Mouse (Mus musculus) gastrocnemius, postnatal 10 days (tissue): ENCODE measurements around the gene Rpusd2. TPM values are rescaled to one million over a fixed set of nuclear protein-coding genes. Genes with fewer than 3 reads are reported as not detected.

Experiments
- DNase-seq: peaks from one replicate; pipeline ENCODE4 v3.0.0; 2021; ENCODE audit warnings: mixed read lengths
- total RNA-seq, 2 experiments: library from RNA; stranded (reverse); gene quantifications; 2 replicates each; pipeline ENCODE4 v1.2.3; 2021

Gene Rpusd2
- total RNA-seq, 2 experiments from 2014 or later = 3.8 to 4.3 TPM

DNA sequence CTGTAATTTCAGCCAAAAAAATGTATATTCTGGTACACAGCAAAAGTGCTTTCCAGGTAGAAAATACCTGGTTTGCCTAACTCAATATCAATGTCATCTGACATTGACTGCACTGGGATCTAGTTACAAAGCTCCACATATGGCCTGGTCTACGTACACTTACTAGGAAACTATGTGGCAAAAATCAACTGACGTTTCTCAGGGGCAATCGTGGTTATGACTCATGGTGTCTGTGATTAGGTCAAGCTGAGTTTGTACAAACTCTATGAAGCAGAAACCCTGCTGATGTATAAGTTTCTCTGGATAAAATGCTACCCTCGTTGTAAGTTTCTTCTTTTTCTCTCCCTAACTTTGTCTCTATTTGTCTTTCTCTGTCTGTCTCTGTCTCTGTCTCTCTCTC, 2.4 kb upstream of the Rpusd2 start:
- DNase-seq = no peak

DNA sequence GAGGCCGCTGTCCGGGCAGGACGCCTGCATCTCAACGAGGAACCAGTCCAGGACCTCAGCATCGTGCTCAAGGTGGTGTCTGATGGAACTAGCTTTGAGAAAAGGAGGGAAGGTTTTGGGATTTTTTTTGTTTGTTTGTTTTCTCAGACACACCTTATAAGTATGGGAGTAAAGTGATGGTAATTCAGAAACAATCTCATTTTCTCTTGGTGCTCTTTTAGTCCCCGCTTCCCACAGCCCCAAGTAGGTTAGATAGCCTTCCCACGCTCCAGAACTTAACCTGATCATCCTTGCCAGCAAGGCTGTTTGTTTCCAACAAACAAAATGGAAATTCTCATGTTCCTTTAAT, 781 bp downstream of the Rpusd2 start:
- no peak for DNase-seq

DNA sequence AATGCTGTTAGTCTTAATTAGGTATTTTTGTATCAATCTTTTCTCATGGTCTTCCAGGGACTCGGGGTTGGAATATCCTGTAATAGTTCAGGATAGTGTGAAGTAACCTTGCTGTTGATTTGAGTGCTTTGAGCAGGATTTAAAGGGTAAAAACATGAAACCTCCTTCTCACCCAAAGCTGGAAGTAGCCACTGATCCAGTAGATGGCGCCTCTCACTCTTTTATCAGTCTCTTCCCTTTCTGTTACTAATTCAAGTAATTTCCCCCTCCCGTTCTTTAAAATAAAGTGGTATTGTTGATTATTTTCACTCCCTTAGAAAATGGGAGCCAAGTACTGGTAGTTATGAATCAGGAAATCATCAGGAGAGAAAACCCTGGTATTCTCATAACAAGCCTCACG, 6.3 kb downstream of the Rpusd2 start:
- DNase-seq = no peak

DNA sequence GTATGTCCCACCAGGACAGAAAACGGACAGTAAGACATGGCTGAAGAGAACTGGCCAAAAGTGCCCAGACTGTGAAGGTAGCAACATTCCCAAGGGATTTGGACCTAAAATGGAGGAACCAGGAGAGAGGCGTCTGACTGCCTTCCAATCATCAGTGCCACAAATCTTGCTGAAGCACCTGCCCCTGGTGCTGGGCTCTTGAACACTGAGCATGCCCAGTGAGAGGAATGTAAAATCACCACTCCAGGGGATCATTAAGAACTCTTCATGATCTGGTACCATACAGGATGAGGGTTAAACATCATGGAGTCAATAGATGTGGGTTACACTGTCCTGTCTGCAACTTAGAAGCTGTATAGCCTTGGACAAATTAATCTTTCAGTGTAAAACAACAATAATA, 10.6 kb downstream of the Rpusd2 start:
- no peak for DNase-seq

DNA sequence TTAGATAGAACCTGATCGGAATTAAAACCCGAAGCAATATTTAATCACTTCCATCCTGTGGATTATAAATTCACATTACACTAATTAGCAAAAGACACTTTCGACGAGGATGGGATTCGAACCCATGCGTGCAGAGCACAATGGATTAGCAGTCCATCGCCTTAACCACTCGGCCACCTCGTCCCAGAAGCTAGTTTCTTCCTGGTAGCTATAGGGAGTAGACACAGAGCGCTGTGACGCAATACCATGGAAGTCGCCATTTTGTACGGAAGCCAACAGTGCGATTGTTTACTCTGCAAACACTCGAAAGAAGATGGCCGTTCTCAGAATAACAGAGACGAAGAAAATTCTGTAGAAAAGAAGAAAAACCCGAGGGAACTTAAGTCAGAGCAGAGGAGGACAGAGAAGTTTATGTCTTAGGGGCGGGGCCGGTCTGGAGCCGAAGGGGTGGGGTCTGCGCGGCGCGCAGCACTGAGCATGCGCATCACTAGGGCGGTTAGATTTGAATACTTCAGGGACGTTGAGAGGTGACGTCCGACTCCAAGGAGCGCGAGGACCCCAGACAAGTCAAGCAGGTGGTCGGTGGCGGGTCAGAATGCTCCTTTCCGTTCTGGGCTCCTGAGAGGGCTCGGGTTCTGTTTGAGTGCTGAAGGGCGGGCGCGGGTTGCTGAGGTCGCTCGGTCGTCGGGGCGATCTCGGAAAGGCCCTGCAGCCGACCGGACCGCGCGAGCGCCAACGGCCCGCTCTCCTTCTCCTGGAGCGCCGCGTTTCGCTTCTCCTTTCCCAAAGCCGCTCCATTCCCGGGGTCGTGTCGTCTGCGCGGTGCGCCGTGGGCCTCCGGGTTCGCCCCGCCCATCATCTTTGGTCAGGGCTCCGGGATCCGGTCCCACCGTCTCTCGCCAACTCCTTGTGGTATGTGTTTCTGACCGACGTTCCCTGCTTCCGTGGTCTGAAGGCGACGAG, 12.3 kb downstream of the Rpusd2 start, which contains the start of gene Knl1:
Gene Knl1, plus strand, starts transcription at position 471 of the 963 bp plus-strand sequence.
- peak; percentile 92 for DNase-seq

DNA sequence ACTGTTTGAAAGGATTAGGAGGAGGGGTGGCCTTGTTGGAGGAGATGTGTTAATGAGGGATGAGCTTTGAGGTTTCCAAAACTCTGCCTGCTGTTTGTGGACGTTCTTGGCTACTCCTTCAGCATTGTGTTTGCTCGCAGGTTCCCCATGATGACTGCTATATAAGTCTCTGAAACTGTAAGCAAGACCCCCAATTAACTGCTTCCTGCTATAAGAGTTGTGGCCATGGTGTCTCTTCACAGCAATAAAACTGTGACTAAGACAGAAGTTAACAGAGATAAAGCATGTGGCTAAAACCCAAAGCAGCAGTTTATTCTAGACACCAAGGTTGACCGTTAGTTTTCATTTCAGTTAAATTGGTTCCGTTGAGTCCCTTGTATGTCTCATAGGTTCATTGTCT, 13.3 kb downstream of the Rpusd2 start:
- DNase-seq = no peak

DNA sequence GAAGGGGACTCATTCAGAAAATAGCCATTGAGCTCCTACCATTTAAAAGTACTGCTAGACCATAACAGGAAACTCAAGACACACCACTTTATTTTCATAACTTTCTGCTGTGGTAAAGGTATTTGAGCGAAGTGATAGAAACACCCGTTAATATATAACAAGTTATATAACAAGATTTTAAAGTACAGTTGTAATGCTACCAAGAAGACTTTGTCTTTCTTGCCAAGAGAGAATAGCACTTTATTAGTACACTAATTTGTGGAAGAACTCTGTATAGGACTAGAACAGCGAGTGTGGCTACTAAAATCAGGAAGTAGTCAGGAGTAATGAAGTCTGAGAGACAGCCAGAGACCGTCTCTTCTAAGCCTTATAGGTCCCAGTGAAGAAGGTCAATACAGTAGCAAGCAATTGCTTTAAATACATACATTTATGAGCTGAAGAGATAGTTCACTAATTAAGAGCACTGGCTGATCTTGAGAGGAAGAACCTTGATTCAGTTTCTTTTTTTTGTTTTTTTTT, 15.6 kb downstream of the Rpusd2 start:
- DNase-seq = no peak

DNA sequence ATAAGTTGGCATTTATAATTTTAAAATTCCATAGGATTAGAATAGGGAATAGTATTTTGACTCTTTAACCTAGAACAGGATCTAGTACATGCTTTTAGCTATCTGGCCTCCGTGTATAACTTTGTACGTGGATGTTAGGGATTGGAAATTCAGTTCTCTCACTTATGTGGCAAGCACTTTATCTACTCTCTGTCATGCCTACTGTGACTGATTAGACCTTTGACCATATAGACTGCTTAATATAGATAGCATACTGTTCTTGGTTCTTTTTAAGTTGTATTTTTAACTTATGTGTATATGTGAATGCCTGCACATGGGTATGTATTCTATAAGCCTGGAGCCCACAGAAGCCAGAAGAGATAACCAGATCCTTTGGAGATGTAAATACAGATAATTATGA, 25.5 kb downstream of the Rpusd2 start:
- DNase-seq = no peak

DNA sequence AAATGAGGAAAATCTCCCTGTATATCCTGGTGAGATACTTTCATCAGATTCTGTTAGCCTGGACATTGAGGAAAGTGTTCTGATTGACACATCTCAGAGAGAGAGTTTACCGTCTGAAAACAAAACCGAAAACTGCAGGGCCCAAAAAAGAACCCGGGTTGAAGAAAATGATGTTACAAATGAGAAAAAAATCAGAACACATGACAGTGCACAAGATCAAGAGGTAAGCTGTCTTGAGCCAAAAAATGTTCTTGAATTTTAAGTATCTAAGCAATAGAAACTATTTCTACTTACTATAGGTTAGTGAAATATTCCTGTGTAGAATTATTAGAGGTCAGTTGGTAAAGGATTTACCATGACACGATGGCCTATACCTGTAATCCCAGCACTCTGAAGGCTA, 37.8 kb downstream of the Rpusd2 start:
- no peak for DNase-seq

DNA sequence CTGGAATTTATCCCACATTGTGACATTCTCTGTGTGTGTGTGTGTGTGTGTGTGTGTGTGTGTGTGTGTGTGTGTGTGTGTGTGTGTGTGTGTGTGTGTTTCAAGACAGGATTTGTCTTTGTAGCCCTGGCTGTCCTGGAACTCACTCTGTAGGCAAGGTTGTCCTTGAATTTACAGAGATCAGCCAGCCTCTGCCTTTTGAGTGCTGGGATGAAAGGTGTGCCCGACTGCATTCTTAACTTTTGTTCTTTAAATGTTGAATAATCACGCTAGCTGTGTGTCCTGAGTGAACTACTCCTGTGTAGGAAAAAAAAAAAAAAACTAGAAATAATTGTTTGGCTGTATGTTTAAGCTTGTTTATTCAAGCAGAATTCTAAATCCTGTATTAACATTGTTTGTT, 51.6 kb downstream of the Rpusd2 start:
- DNase-seq = no peak

Other genes starting within 250 kb of the Rpusd2 start
- gene Knstrn, start 220.8 kb upstream of the Rpusd2 start, total RNA-seq = 10 to 100 TPM in 1 of 2 experiments, 1 to 10 TPM in 1; 9.4 to 10.0 TPM
- gene Ivd, start 172.8 kb upstream of the Rpusd2 start, total RNA-seq = 10 to 100 TPM; 57.9 to 75.4 TPM
- gene Bahd1, start 134.4 kb upstream of the Rpusd2 start, total RNA-seq = 1 to 10 TPM; 4.8 to 7.4 TPM
- 10 to 100 TPM in 1 of 2 experiments, 1 to 10 TPM in 1; 9.8 to 11.3 TPM for gene Chst14, start 108.3 kb upstream of the Rpusd2 start, total RNA-seq
- 1 to 10 TPM; 7.4 to 8.2 TPM for gene Ccdc32, start 5.4 kb upstream of the Rpusd2 start, total RNA-seq
- gene Knl1, start 12.3 kb downstream of the Rpusd2 start, total RNA-seq = 1 to 10 TPM; 4.9 to 7.7 TPM
- 1 to 10 TPM; 3.7 to 4.0 TPM for gene Rad51, start 78.0 kb downstream of the Rpusd2 start, total RNA-seq
- 1 to 10 TPM; 6.8 to 8.9 TPM for gene Rmdn3, start 122.2 kb downstream of the Rpusd2 start, total RNA-seq
- under 1 TPM in 1 of 2 experiments, not detected in 1; 0.72 TPM for gene Gchfr, start 133.0 kb downstream of the Rpusd2 start, total RNA-seq
- gene Gm14137, start 139.7 kb downstream of the Rpusd2 start, total RNA-seq = under 1 TPM in 1 of 2 experiments, not detected in 1; 0.16 TPM
- 10 to 100 TPM; 13.6 to 21.8 TPM for gene Zfyve19, start 173.8 kb downstream of the Rpusd2 start, total RNA-seq
- 10 to 100 TPM; 11.8 to 11.9 TPM for gene Dnajc17, start 174.0 kb downstream of the Rpusd2 start, total RNA-seq
- gene Ppp1r14d, start 195.1 kb downstream of the Rpusd2 start, total RNA-seq = not detected
- gene Spint1, start 202.6 kb downstream of the Rpusd2 start, total RNA-seq = under 1 TPM; 0.18 to 0.49 TPM
- gene Rhov, start 236.5 kb downstream of the Rpusd2 start, total RNA-seq = not detected